Mouse (Mus musculus): ENCODE data around the gene Eef1akmt2. TPM values are rescaled to one million over a fixed set of nuclear protein-coding genes. Genes with fewer than 3 reads are reported as not detected.

The Eef1akmt2 gene
- polyA plus RNA-seq, 1 experiment from 2014 or later, result 66.5 TPM

DNA sequence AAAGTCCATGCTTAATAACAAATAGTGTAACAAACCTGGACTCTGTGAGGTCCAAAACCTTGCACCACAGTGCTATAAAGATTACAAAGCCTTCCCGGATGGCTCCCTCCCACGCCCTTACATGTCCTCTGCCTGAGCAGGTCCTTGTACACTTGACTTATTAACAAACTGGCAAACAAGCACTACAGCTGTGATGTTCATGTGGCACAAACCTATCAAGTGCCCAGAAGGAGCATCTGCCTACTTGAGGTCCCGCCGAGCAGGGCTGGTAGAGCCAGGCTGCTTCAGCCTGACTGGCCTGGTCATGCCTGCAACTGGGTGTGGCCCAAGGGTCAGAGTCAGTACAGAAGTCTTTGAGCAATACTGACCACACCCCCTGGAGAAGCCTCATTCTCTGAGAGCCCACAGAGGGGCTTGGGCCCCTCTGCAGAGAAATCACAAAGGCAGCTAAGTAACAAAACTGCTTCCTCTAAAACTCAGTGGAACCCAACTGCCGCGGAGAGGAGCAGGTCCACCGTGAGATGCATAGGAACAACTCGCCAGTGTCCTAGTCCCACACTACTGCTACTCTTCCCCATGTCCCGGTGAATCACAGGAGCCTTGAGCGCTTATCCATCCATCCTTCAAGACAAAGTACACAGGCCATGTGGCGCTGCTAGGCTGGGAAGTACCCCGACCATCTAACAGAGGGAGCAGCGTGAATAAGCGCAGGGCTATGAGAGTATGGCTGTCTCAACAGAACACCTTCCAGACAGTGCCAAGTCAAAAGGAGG is 61.8 kb downstream of the Eef1akmt2 start:
- Histone ChIP-seq H3K4me1 (ENCODE audit: control insufficient read depth, insufficient read depth, low read length) (peaks cover 3% of the 10 kb centered on the region; the same call in 1 of the 2 replicates), H3K27me3 (ENCODE audit: control insufficient read depth, insufficient read depth, low read length) (no peaks in the 10 kb centered on the region), H3K9me3 (ENCODE audit: control insufficient read depth, low read length) (no peaks in the 10 kb centered on the region), H3K4me3 (ENCODE audit: low read depth, low read length) (no peak overlapping the region), H3K4me2 (ENCODE audit: low read depth) (no peak overlapping the region), H3K9ac (ENCODE audit: low read length) (no peak overlapping the region), H3K27ac (ENCODE audit: low read depth, low read length) (no peak overlapping the region), H3K36me3 (ENCODE audit: control insufficient read depth, insufficient read depth, low read length) (no peaks in the 10 kb centered on the region)
- DNase-seq (ENCODE audit: low spot score), result no peak
- WGBS, result 85% methylated on average over 14 of the region's 14 CpGs
- no peak for ATAC-seq (ENCODE audit: insufficient read depth, low FRiP score, low TSS enrichment)

DNA sequence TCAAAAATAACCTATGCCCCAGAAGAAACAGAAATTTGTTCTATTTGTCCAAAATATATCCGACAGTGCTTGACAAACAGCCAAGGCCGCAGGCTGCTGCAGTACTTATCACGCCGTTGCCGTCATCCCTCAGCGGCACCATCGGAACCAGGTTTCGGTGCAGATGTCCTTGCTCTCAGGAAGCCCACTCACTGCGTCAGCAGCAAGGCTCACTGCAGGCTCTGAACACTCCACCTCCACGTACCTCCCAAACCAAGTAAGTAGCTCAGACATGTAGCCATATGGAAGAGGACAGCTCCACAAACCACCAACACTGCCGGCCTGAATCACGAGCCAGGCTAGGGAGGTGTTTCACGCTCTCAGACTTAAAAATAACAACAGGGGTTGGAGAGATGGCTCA is 63.6 kb downstream of the Eef1akmt2 start:
- Histone ChIP-seq H3K36me3 (ENCODE audit: control insufficient read depth, insufficient read depth, low read length) (no peaks in the 10 kb centered on the region), H3K4me2 (ENCODE audit: low read depth) (no peak overlapping the region), H3K4me3 (ENCODE audit: low read depth, low read length) (no peak overlapping the region), H3K9ac (ENCODE audit: low read length) (no peak overlapping the region), H3K27me3 (ENCODE audit: control insufficient read depth, insufficient read depth, low read length) (no peaks in the 10 kb centered on the region), H3K9me3 (ENCODE audit: control insufficient read depth, low read length) (no peaks in the 10 kb centered on the region), H3K4me1 (ENCODE audit: control insufficient read depth, insufficient read depth, low read length) (peaks cover 3% of the 10 kb centered on the region; the same call in 1 of the 2 replicates), H3K27ac (ENCODE audit: low read depth, low read length) (no peak overlapping the region)
- ATAC-seq (ENCODE audit: insufficient read depth, low FRiP score, low TSS enrichment) (no peak), DNase-seq (ENCODE audit: low spot score) (no peak)
- WGBS, result 94% methylated on average over 13 of the region's 13 CpGs

DNA sequence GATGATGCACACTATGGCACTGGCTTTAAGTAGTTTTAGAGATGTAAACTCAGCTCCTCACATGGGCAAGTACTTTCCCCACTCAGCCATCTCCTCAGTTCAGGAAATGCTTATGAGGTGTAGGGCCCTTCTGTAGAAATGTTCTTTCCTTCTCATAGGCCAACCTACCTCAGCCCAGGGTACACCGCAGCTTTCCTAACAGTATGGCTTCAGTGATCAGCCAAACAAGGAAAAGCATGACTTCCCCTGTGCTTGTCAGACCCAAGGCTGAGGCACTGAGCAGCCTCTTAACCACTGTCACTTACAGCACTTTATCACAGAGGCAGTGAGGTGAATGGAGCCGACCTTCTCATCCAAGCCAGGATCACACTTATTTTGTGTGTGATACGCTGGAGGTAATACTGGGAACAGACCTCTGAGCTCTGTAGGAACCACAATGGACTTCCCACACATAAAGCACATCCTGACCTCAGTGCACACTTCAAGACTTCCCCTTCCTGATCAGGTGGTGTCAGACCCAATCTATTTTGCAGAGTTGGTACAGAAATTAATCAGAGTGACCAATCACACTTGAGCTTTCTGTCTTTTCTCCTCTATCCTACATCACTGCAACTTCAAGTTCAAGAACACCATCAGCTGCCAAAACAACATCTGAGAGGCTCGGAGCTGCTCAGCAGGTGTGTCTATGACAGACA is 64.8 kb downstream of the Eef1akmt2 start:
- 92% methylated on average over 4 of the region's 4 CpGs for WGBS
- no peak for DNase-seq (ENCODE audit: low spot score)
- Histone ChIP-seq H3K4me2 (ENCODE audit: low read depth) (no peak overlapping the region), H3K9ac (ENCODE audit: low read length) (no peak overlapping the region), H3K27me3 (ENCODE audit: control insufficient read depth, insufficient read depth, low read length) (no peaks in the 10 kb centered on the region), H3K4me3 (ENCODE audit: low read depth, low read length) (no peak overlapping the region), H3K4me1 (ENCODE audit: control insufficient read depth, insufficient read depth, low read length) (no peaks in the 10 kb centered on the region), H3K9me3 (ENCODE audit: control insufficient read depth, low read length) (no peaks in the 10 kb centered on the region), H3K36me3 (ENCODE audit: control insufficient read depth, insufficient read depth, low read length) (no peaks in the 10 kb centered on the region), H3K27ac (ENCODE audit: low read depth, low read length) (no peak overlapping the region)
- ATAC-seq (ENCODE audit: insufficient read depth, low FRiP score, low TSS enrichment), result no peak

DNA sequence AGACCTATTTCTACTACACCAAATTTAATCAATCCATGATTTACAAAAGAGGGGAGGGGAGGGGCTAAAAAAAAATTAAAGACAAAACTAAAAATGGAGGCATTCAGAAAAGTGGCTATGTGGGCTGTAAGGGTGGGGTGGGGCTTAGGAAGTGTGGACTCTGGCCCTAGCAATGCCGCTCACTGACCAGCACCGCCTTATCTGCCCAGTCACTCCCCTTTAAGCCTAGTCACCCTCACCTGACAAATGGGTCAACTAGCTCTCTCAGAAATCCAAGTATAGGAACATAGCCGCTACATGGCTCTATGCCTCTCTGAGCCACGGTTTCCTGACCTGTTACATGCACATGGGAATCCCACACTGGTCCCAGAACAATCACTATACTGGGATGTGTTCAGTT is 65.5 kb downstream of the Eef1akmt2 start:
- H3K4me2 ChIP-seq (ENCODE audit: low read depth), result no peak overlapping the region
- no peaks in the 10 kb centered on the region for H3K27me3 ChIP-seq (ENCODE audit: control insufficient read depth, insufficient read depth, low read length)
- no peaks in the 10 kb centered on the region for H3K4me1 ChIP-seq (ENCODE audit: control insufficient read depth, insufficient read depth, low read length)
- DNase-seq (ENCODE audit: low spot score) (no peak), ATAC-seq (ENCODE audit: insufficient read depth, low FRiP score, low TSS enrichment) (no peak)
- H3K4me3 ChIP-seq (ENCODE audit: low read depth, low read length), result no peak overlapping the region
- 95% methylated on average over 4 of the region's 4 CpGs for WGBS
- H3K36me3 ChIP-seq (ENCODE audit: control insufficient read depth, insufficient read depth, low read length), result no peaks in the 10 kb centered on the region
- H3K9ac ChIP-seq (ENCODE audit: low read length), result no peak overlapping the region
- no peak overlapping the region for H3K27ac ChIP-seq (ENCODE audit: low read depth, low read length)
- no peaks in the 10 kb centered on the region for H3K9me3 ChIP-seq (ENCODE audit: control insufficient read depth, low read length)

DNA sequence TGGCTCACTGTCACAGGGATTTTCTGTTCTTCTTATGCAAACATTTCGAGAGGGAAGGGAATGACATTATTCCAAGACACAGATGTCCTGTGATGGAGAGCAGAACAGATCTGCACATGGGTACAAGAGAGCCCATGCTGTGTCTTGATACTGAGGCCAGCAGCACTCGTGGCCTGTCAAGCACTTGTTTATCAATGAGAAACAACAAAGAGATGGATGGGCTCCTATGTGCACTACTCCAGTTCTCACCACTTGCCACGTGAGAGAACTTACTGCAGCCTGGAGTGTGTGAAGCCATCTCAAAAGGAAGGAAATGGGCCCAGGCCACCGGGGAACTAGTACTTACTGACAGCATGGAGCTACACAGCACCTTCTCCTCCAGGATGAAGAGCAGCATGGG is 66.0 kb downstream of the Eef1akmt2 start:
- 39% methylated on average over 4 of the region's 4 CpGs for whole genome bisulfite sequencing
- Histone ChIP-seq H3K27ac (ENCODE audit: low read depth, low read length) (no peak overlapping the region), H3K4me1 (ENCODE audit: control insufficient read depth, insufficient read depth, low read length) (0 out of 2 replicates have a peak, but pooled peaks cover 3% of the 10 kb centered on the region), H3K4me2 (ENCODE audit: low read depth) (no peak overlapping the region), H3K9ac (ENCODE audit: low read length) (no peak overlapping the region), H3K9me3 (ENCODE audit: control insufficient read depth, low read length) (no peaks in the 10 kb centered on the region), H3K4me3 (ENCODE audit: low read depth, low read length) (no peak overlapping the region), H3K27me3 (ENCODE audit: control insufficient read depth, insufficient read depth, low read length) (no peaks in the 10 kb centered on the region), H3K36me3 (ENCODE audit: control insufficient read depth, insufficient read depth, low read length) (no peaks in the 10 kb centered on the region)
- ATAC-seq (ENCODE audit: insufficient read depth, low FRiP score, low TSS enrichment), result no peak
- DNase-seq (ENCODE audit: low spot score), result no peak

DNA sequence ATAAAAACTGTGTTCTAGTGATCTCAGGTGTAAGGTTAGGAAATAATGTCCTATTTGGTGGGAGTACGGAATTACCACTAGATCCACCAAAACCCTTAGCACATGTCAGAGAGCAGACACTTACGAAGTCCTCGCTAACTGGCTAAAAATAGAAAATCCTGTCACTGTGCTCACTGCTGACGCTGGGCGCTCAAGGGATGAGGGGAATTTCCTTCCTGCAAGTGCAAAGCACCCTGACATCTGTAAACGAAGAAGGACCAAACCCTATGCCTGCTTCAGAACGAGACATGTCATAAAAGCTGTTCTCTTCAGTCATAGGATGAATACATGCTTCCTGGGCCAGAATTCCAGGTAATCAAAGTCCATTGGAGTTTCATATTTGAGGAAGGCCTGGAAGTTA is 66.5 kb downstream of the Eef1akmt2 start:
- Histone ChIP-seq H3K36me3 (ENCODE audit: control insufficient read depth, insufficient read depth, low read length) (no peaks in the 10 kb centered on the region), H3K27me3 (ENCODE audit: control insufficient read depth, insufficient read depth, low read length) (no peaks in the 10 kb centered on the region), H3K4me2 (ENCODE audit: low read depth) (no peak overlapping the region), H3K4me1 (ENCODE audit: control insufficient read depth, insufficient read depth, low read length) (peaks cover 7% of the 10 kb centered on the region), H3K27ac (ENCODE audit: low read depth, low read length) (no peak overlapping the region), H3K4me3 (ENCODE audit: low read depth, low read length) (no peak overlapping the region), H3K9me3 (ENCODE audit: control insufficient read depth, low read length) (no peaks in the 10 kb centered on the region), H3K9ac (ENCODE audit: low read length) (no peak overlapping the region)
- DNase-seq (ENCODE audit: low spot score) (no peak), ATAC-seq (ENCODE audit: insufficient read depth, low FRiP score, low TSS enrichment) (no peak)
- 79% methylated on average over 7 of the region's 7 CpGs for WGBS

DNA sequence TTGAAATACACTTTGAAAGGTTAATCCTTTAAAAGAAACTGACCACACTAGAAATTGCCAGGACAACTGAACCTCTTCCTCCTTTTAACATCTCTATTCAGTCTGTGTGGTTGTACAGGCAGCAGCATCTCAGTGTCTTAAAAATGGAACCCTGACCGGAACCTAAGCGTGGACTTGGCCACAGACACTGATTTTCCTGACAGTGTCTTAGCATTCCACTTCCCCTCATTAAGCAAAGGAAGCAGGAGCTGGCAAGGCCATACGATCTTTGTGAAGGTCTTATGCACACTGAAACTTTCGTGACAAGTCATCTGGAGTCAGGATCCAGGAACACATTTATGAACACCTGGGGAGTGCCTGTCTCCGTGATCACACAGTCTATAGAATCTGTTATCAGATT is 68.4 kb downstream of the Eef1akmt2 start:
- no peak overlapping the region for H3K9ac ChIP-seq (ENCODE audit: low read length)
- 87% methylated on average over 5 of the region's 5 CpGs for WGBS
- H3K4me3 ChIP-seq (ENCODE audit: low read depth, low read length), result no peak overlapping the region
- no peak overlapping the region for H3K4me2 ChIP-seq (ENCODE audit: low read depth)
- peaks cover 14% of the 10 kb centered on the region for H3K4me1 ChIP-seq (ENCODE audit: control insufficient read depth, insufficient read depth, low read length)
- H3K36me3 ChIP-seq (ENCODE audit: control insufficient read depth, insufficient read depth, low read length), result no peaks in the 10 kb centered on the region
- no peak for ATAC-seq (ENCODE audit: insufficient read depth, low FRiP score, low TSS enrichment)
- DNase-seq (ENCODE audit: low spot score), result no peak
- no peak overlapping the region for H3K27ac ChIP-seq (ENCODE audit: low read depth, low read length)
- no peaks in the 10 kb centered on the region for H3K27me3 ChIP-seq (ENCODE audit: control insufficient read depth, insufficient read depth, low read length)
- H3K9me3 ChIP-seq (ENCODE audit: control insufficient read depth, low read length), result no peaks in the 10 kb centered on the region

DNA sequence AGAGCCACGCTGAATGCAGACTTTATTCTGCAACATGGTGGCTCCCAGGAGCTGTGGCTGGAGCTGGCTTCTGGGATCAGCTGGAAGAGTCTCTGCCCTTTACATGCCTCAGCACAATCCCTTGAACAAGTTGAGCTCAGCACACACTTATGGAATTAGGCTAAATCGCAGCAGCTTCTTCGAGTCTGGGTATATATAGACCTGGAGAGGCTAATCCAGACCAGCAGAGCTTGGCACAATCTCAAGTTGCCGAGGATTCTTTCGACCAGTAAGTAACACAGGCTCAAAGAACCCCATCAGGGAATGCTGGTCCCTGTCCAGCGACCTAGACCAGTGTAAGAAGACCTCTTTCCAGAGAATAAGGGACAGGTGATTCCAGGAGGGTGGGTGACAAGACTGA is 70.6 kb downstream of the Eef1akmt2 start:
- no peak for DNase-seq (ENCODE audit: low spot score)
- Histone ChIP-seq H3K27me3 (ENCODE audit: control insufficient read depth, insufficient read depth, low read length) (no peaks in the 10 kb centered on the region), H3K27ac (ENCODE audit: low read depth, low read length) (0 out of 2 replicates have a peak overlapping the region, but pooled peaks have one; percentile 21), H3K36me3 (ENCODE audit: control insufficient read depth, insufficient read depth, low read length) (no peaks in the 10 kb centered on the region), H3K9me3 (ENCODE audit: control insufficient read depth, low read length) (no peaks in the 10 kb centered on the region), H3K4me2 (ENCODE audit: low read depth) (no peak overlapping the region), H3K9ac (ENCODE audit: low read length) (no peak overlapping the region), H3K4me1 (ENCODE audit: control insufficient read depth, insufficient read depth, low read length) (peaks cover 14% of the 10 kb centered on the region), H3K4me3 (ENCODE audit: low read depth, low read length) (no peak overlapping the region)
- 70% methylated on average over 6 of the region's 6 CpGs for WGBS
- no peak for ATAC-seq (ENCODE audit: insufficient read depth, low FRiP score, low TSS enrichment)
